Mouse (Mus musculus): ENCODE measurements around the gene Cd68. TPM values are rescaled to one million over a fixed set of nuclear protein-coding genes. Genes with fewer than 3 reads are reported as not detected.

Gene Cd68
- polyA plus RNA-seq, 1 experiment from 2014 or later: 20.9 TPM

- no peak for ATAC-seq
- peaks cover 9% of the 10 kb centered on the region for H3K4me1 ChIP-seq (replicated peaks; ENCODE audit: control insufficient read depth, insufficient read depth, low read length)
- no peak overlapping the region for H3K4me3 ChIP-seq (ENCODE audit: low read depth, low read length)
- no peaks in the 10 kb centered on the region for H3K36me3 ChIP-seq (ENCODE audit: control insufficient read depth, insufficient read depth)
- H3K9me3 ChIP-seq (ENCODE audit: control insufficient read depth): no peaks in the 10 kb centered on the region
- H3K27me3 ChIP-seq (replicated peaks; ENCODE audit: control insufficient read depth, insufficient read depth, low read length): no peaks in the 10 kb centered on the region
- no peak overlapping the region for H3K9ac ChIP-seq (ENCODE audit: low read depth, low read length)
- no peak overlapping the region for H3K27ac ChIP-seq (ENCODE audit: low read depth, low read length)
- TF ChIP-seq CTCF (IDR thresholded peaks at IDR 0.05; ENCODE audit: low read depth): no peak
- 50% methylated on average over 5 of the region's 5 CpGs for WGBS
- H3K4me2 ChIP-seq (replicated peaks; ENCODE audit: low read depth): peak overlapping the region; percentile 62
Measured at GRCm38 (mm10) chr11:69687061-69687460, 21.1 kb upstream of the Cd68 start.

DNA sequence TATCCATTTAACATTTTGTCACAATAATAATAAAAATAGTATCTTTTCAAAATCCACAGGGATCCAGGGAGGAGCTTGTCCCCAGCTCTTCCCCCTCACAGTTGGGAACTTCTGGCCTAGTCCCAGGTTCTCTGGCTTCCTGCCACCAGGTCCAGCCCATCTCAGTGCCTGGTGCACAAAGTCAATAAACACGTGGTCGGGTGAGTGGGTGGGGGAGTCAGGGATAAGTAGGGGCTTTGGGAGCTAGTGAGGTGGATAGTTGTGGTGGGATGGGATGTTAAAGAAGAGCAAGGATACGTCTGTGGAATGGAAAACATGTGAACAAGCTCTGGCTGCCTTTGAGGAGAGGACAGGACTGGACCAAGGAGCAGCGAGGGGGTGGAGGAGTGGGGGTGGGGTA, 20.4 kb upstream of the Cd68 start:
- no peak for ATAC-seq
- no peak overlapping the region for H3K4me3 ChIP-seq (ENCODE audit: low read depth, low read length)
- peak overlapping the region; percentile 89; the same call in 1 of the 2 replicates for H3K27ac ChIP-seq (ENCODE audit: low read depth, low read length)
- H3K4me2 ChIP-seq (replicated peaks; ENCODE audit: low read depth): peak overlapping the region; percentile 62
- no peak for TF ChIP-seq CTCF (IDR thresholded peaks at IDR 0.05; ENCODE audit: low read depth)
- no peaks in the 10 kb centered on the region for H3K27me3 ChIP-seq (replicated peaks; ENCODE audit: control insufficient read depth, insufficient read depth, low read length)
- H3K4me1 ChIP-seq (replicated peaks; ENCODE audit: control insufficient read depth, insufficient read depth, low read length): peaks cover 9% of the 10 kb centered on the region
- no peaks in the 10 kb centered on the region for H3K9me3 ChIP-seq (ENCODE audit: control insufficient read depth)
- H3K9ac ChIP-seq (ENCODE audit: low read depth, low read length): no peak overlapping the region
- 23% methylated on average over 4 of the region's 4 CpGs for WGBS
- H3K36me3 ChIP-seq (ENCODE audit: control insufficient read depth, insufficient read depth): no peaks in the 10 kb centered on the region

DNA sequence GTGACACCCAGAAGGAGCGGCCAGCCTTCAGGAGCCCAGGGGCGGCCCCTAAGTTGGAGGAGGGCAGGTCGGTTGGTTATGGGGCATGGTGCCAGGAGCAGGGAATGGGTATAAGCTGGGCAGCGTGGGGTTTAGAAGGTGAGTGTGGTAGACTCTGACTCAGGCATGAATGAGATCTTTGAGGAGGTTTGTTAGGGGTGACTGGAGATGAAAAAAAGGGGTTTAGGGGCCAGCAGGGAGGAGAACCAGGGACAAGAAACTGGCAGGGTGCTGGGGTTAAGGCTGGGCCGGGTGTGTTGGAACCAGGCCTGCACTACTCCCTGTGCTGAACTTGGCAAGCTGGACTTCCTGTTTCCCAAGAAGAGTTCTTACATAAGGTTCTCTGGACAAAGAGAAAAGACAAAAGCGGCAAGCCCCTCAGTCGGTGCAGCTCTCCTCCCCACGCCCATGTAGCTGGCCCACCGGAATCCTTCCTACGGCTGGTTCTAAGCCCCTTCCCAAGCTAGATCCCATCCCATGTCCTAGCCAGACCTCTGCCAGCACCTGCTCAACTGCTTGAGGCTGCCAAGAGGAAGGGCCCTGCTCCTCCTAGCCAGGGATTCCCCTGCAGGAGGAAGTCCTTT, 19.7 kb upstream of the Cd68 start, which contains the start of gene Tnfsf13:
Gene Tnfsf13 (minus strand): TSS at position 259 of the 623 bp plus-strand sequence.
- no peaks in the 10 kb centered on the region for H3K27me3 ChIP-seq (replicated peaks; ENCODE audit: control insufficient read depth, insufficient read depth, low read length)
- H3K4me3 ChIP-seq (ENCODE audit: low read depth, low read length): peak within 1 kb of the TSS; percentile 26
- no peak for ATAC-seq
- H3K4me1 ChIP-seq (replicated peaks; ENCODE audit: control insufficient read depth, insufficient read depth, low read length): peaks cover 12% of the 10 kb centered on the region
- WGBS: 53% methylated on average over 10 of the region's 10 CpGs
- peak within 1 kb of the TSS; percentile 31; the same call in 1 of the 2 replicates for H3K9ac ChIP-seq (ENCODE audit: low read depth, low read length)
- TF ChIP-seq CTCF (IDR thresholded peaks at IDR 0.05; ENCODE audit: low read depth): no peak
- peak within 1 kb of the TSS; percentile 62 for H3K4me2 ChIP-seq (replicated peaks; ENCODE audit: low read depth)
- H3K9me3 ChIP-seq (ENCODE audit: control insufficient read depth): no peaks in the 10 kb centered on the region
- H3K27ac ChIP-seq (ENCODE audit: low read depth, low read length): peak within 1 kb of the TSS; percentile 89
- H3K36me3 ChIP-seq (ENCODE audit: control insufficient read depth, insufficient read depth): no peaks in the 10 kb centered on the region

GRCm38 (mm10) chr11:69684936-69685335, 19.0 kb upstream of the Cd68 start:
- Histone ChIP-seq H3K4me1 (replicated peaks; ENCODE audit: control insufficient read depth, insufficient read depth, low read length) (peaks cover 12% of the 10 kb centered on the region), H3K9ac (ENCODE audit: low read depth, low read length) (0 out of 2 replicates have a peak overlapping the region, but pooled peaks have one; percentile 31), H3K4me3 (ENCODE audit: low read depth, low read length) (peak overlapping the region; percentile 26), H3K4me2 (replicated peaks; ENCODE audit: low read depth) (peak overlapping the region; percentile 62), H3K9me3 (ENCODE audit: control insufficient read depth) (no peaks in the 10 kb centered on the region), H3K27me3 (replicated peaks; ENCODE audit: control insufficient read depth, insufficient read depth, low read length) (no peaks in the 10 kb centered on the region), H3K36me3 (ENCODE audit: control insufficient read depth, insufficient read depth) (no peaks in the 10 kb centered on the region; the same call in 1 of the 2 replicates), H3K27ac (ENCODE audit: low read depth, low read length) (peak overlapping the region; percentile 89; the same call in 1 of the 2 replicates)
- ATAC-seq: no peak
- 89% methylated on average over 6 of the region's 6 CpGs for WGBS
- TF ChIP-seq CTCF (IDR thresholded peaks at IDR 0.05; ENCODE audit: low read depth): no peak

DNA sequence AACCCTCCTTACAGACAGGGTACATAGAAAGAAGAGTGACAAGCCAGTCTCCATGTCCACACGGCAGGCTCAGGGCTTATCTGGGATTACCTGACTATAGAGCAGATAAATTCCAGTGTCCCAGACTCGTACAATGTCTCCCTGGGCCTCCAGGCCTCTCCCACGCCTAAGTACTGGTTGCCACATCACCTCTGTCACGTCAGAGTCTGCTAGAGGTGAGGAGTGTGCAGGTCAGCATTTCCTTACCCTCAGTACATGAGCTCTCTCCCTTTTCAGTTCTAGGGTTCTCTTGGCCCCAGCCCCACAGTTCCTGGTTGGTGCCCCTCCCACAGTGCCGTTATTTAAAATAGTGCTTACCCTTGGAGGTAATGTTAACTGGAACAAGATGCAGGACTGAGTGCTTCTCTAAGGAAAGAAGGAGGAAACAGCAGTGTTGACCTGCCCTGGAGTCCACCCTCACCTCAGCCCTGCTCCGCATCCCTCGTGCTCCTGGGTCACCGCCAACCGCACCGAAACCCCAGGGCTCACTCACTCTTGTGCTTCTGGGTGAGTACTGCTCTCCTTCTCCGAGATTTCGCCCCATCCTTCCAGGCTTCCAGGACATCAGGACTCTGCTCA, 18.3 kb upstream of the Cd68 start:
- peak; percentile 67 for ATAC-seq
- no peak for TF ChIP-seq CTCF (IDR thresholded peaks at IDR 0.05; ENCODE audit: low read depth)
- no peaks in the 10 kb centered on the region; the same call in 1 of the 2 replicates for H3K36me3 ChIP-seq (ENCODE audit: control insufficient read depth, insufficient read depth)
- H3K4me1 ChIP-seq (replicated peaks; ENCODE audit: control insufficient read depth, insufficient read depth, low read length): peaks cover 12% of the 10 kb centered on the region
- H3K4me2 ChIP-seq (replicated peaks; ENCODE audit: low read depth): peak overlapping the region; percentile 62
- H3K27me3 ChIP-seq (replicated peaks; ENCODE audit: control insufficient read depth, insufficient read depth, low read length): no peaks in the 10 kb centered on the region
- H3K4me3 ChIP-seq (ENCODE audit: low read depth, low read length): peak overlapping the region; percentile 26
- peak overlapping the region; percentile 89 for H3K27ac ChIP-seq (ENCODE audit: low read depth, low read length)
- WGBS: 65% methylated on average over 12 of the region's 12 CpGs
- H3K9me3 ChIP-seq (ENCODE audit: control insufficient read depth): no peaks in the 10 kb centered on the region
- H3K9ac ChIP-seq (ENCODE audit: low read depth, low read length): peak overlapping the region; percentile 31; the same call in 1 of the 2 replicates

DNA sequence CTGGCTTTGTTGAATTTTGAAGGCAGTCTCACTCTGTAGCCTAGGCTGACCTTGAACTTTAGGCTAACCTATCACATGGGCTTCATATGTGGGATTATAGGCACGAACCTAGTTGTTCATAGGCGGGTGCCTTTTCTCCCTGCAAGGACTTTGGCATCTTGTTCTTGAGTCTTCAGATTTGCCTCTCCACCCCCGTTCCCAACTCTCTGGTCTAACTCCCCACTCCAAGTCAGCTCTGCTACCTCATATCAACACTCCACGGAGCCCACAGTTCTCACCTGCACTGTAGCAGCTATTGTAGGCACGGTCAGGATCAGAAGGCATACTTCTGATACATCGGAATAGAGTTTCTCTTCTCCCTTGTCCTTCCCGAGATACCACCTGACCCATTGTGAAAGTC, 17.6 kb upstream of the Cd68 start:
- no peak for ATAC-seq
- H3K9ac ChIP-seq (ENCODE audit: low read depth, low read length): no peak overlapping the region
- no peak for TF ChIP-seq CTCF (IDR thresholded peaks at IDR 0.05; ENCODE audit: low read depth)
- H3K9me3 ChIP-seq (ENCODE audit: control insufficient read depth): no peaks in the 10 kb centered on the region
- no peak overlapping the region for H3K4me3 ChIP-seq (ENCODE audit: low read depth, low read length)
- H3K36me3 ChIP-seq (ENCODE audit: control insufficient read depth, insufficient read depth): peaks cover 2% of the 10 kb centered on the region
- WGBS: 55% methylated on average over 7 of the region's 7 CpGs
- H3K27me3 ChIP-seq (replicated peaks; ENCODE audit: control insufficient read depth, insufficient read depth, low read length): no peaks in the 10 kb centered on the region
- peaks cover 12% of the 10 kb centered on the region for H3K4me1 ChIP-seq (replicated peaks; ENCODE audit: control insufficient read depth, insufficient read depth, low read length)
- H3K4me2 ChIP-seq (replicated peaks; ENCODE audit: low read depth): peak overlapping the region; percentile 9
- peak overlapping the region; percentile 89 for H3K27ac ChIP-seq (ENCODE audit: low read depth, low read length)

All from intestine, postnatal 0 days (tissue).